Mouse (Mus musculus) T-helper 2 cell (primary cell): ENCODE data around the gene Fam135a.

Experiments
- in situ Hi-C: fragments of 300-600 bp; cut with MboI, MseI; formaldehyde crosslinking; loops from one replicate; pipeline ENCODE4 v1.15.1; 2025; ENCODE audit warnings: high pct_unique_total_duplicates

The Fam135a gene

GRCm38 (mm10) chr1:24099926-24100869, at the start of gene Fam135a:
Gene Fam135a (minus strand): TSS chr1:24100341.
- in situ Hi-C loops, result loop anchor here (10.0 kb wide), 1 partner anchor 95 kb away; the partner anchor contains the start of gene Sdhaf4

GRCm38 (mm10) chr1:24143504-24143903, 43.4 kb upstream of the Fam135a start:
- in situ Hi-C loops, result no loop called here

GRCm38 (mm10) chr1:24140555-24140954, 40.4 kb upstream of the Fam135a start:
- in situ Hi-C loops, result no loop called here

GRCm38 (mm10) chr1:24137133-24137532, 37.0 kb upstream of the Fam135a start:
- in situ Hi-C loops, result no loop called here

- in situ Hi-C loops, result no loop called here
These were observed 34.7 kb upstream of the Fam135a start for GRCm38 (mm10) chr1:24134792-24135191.

- in situ Hi-C loops, result no loop called here
These were observed 33.7 kb upstream of the Fam135a start for GRCm38 (mm10) chr1:24133853-24134252.

- in situ Hi-C loops, result no loop called here
These were observed 27.7 kb upstream of the Fam135a start for GRCm38 (mm10) chr1:24127866-24128265.

- in situ Hi-C loops, result no loop called here
These were observed 24.5 kb upstream of the Fam135a start for GRCm38 (mm10) chr1:24124610-24125009.

- in situ Hi-C loops, result no loop called here
These were observed 22.4 kb upstream of the Fam135a start for GRCm38 (mm10) chr1:24122582-24122981.

- in situ Hi-C loops, result loop anchor here (10.0 kb wide), 1 partner anchor 103 kb away; the partner anchor contains the start of gene Sdhaf4
These were observed 8.0 kb upstream of the Fam135a start for GRCm38 (mm10) chr1:24107971-24108773.

- in situ Hi-C loops, result loop anchor here (10.0 kb wide), 1 partner anchor 103 kb away; the partner anchor contains the start of gene Sdhaf4
These were observed 7.2 kb upstream of the Fam135a start for GRCm38 (mm10) chr1:24107378-24107777.

- in situ Hi-C loops, result loop anchor here (10.0 kb wide), 1 partner anchor 98 kb away; the partner anchor contains the start of gene Sdhaf4
These were observed 2.5 kb upstream of the Fam135a start for GRCm38 (mm10) chr1:24102579-24103149.

- in situ Hi-C loops, result loop anchor here (10.0 kb wide), 1 partner anchor 96 kb away; the partner anchor contains the start of gene Sdhaf4
These were observed 773 bp upstream of the Fam135a start for GRCm38 (mm10) chr1:24100870-24101358.

GRCm38 (mm10) chr1:24099541-24099925, 608 bp downstream of the Fam135a start:
- in situ Hi-C loops, result no loop called here

GRCm38 (mm10) chr1:24097541-24097940, 2.6 kb downstream of the Fam135a start:
- in situ Hi-C loops, result no loop called here

- in situ Hi-C loops, result no loop called here
These were observed 7.7 kb downstream of the Fam135a start for GRCm38 (mm10) chr1:24092414-24092813.

- in situ Hi-C loops, result no loop called here
These were observed 9.5 kb downstream of the Fam135a start for GRCm38 (mm10) chr1:24090603-24091002.

- in situ Hi-C loops, result no loop called here
These were observed 10.0 kb downstream of the Fam135a start for GRCm38 (mm10) chr1:24090094-24090493.

GRCm38 (mm10) chr1:24086176-24086575, 14.0 kb downstream of the Fam135a start:
- in situ Hi-C loops, result no loop called here

- in situ Hi-C loops, result no loop called here
These were observed 25.7 kb downstream of the Fam135a start for GRCm38 (mm10) chr1:24074396-24074795.
